Mouse (Mus musculus) megakaryocyte-erythroid progenitor cell, adult 5 weeks (primary cell): ENCODE results near the gene Zfp951. TPM values are rescaled to one million over a fixed set of nuclear protein-coding genes. Genes with fewer than 3 reads are reported as not detected.

Experiments used
- polyA plus RNA-seq: library from polyadenylated mRNA; stranded (reverse); fragments of >175 nt; gene quantifications from 2 replicates; pipeline ENCODE4 v1.2.3, GENCODE M21; 2012

The Zfp951 gene
- 0.05 and 0.09 TPM in 2 replicates for polyA plus RNA-seq

GRCm38 (mm10) chr5:104859962-104860525, at the start of gene Zfp951:
Zfp951 (minus strand) TSS chr5:104860070.

Other genes starting within 250 kb of the Zfp951 start
- not detected in 2 replicates for gene Abcg3, start 122.6 kb upstream of the Zfp951 start, polyA plus RNA-seq